Mouse (Mus musculus): ENCODE measurements around the gene D930007J09Rik. TPM values are rescaled to one million over a fixed set of nuclear protein-coding genes. Genes with fewer than 3 reads are reported as not detected.

D930007J09Rik gene
- polyA plus RNA-seq, 1 experiment, result not detected

DNA sequence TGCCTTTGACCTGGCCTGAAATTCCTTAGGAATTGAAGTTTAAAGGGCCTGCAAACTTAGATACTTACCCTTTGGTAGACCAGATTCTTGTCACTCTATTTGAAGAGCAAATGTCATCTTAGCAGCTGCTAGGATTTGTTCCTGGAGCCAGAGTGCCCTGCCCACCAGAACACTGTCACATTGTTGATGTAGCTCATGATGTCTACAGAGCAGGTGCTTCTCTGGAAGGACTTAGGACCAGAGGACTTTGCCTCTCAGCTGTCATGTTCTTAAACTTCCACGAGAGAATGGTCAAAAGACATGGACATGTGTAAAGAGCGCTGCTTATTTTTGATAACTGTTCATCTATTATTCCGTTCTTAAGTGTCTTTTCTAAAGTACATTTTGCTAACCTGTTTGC lies 16.6 kb upstream of the D930007J09Rik start:
- no peak for TF ChIP-seq USF1 (IDR thresholded peaks at IDR 0.05; ENCODE audit: low read depth)
- TF ChIP-seq FOSL1 (IDR thresholded peaks at IDR 0.05; ENCODE audit: insufficient read depth, low read length, poor library complexity, severe bottlenecking), result no peak
- TF ChIP-seq CEBPB (IDR thresholded peaks at IDR 0.05; ENCODE audit: low read depth), result no peak
- no peak for TF ChIP-seq MAX (IDR thresholded peaks at IDR 0.05)
- no peak for TF ChIP-seq CTCF (IDR thresholded peaks at IDR 0.05; ENCODE audit: control insufficient read depth, insufficient read depth, insufficient read length)
- TF ChIP-seq MYOG (IDR thresholded peaks at IDR 0.05; ENCODE audit: control insufficient read depth, extremely low read depth, insufficient read length), result no peak
- no peak for TF ChIP-seq MYOD1 (IDR thresholded peaks at IDR 0.05; ENCODE audit: control insufficient read depth, insufficient read length, low read depth)
- Histone ChIP-seq H3K79me2 (ENCODE audit: control insufficient read depth, insufficient read depth) (peaks cover 2% of the 10 kb centered on the region), H3ac (ENCODE audit: control insufficient read depth, insufficient read length, low read depth) (no peak overlapping the region), H3K4me3 (ENCODE audit: insufficient read depth, poor library complexity, severe bottlenecking) (no peak overlapping the region), H3K36me3 (ENCODE audit: control insufficient read depth, insufficient read depth) (peaks cover 72% of the 10 kb centered on the region), H3K27me3 (ENCODE audit: control insufficient read depth, insufficient read depth, insufficient read length) (no peaks in the 10 kb centered on the region), H3K79me3 (ENCODE audit: low read depth) (peaks cover under 1% of the 10 kb centered on the region)

- no peak overlapping the region for H3ac ChIP-seq (ENCODE audit: control insufficient read depth, insufficient read length, low read depth)
- peaks cover 34% of the 10 kb centered on the region for H3K79me3 ChIP-seq (ENCODE audit: low read depth)
- H3K36me3 ChIP-seq (ENCODE audit: control insufficient read depth, insufficient read depth), result peaks cover 69% of the 10 kb centered on the region
- H3K79me2 ChIP-seq (ENCODE audit: control insufficient read depth, insufficient read depth), result peaks cover 70% of the 10 kb centered on the region
- no peak for TF ChIP-seq MAX (IDR thresholded peaks at IDR 0.05)
- no peak for TF ChIP-seq MYOG (IDR thresholded peaks at IDR 0.05; ENCODE audit: control insufficient read depth, extremely low read depth, insufficient read length)
- TF ChIP-seq USF1 (IDR thresholded peaks at IDR 0.05; ENCODE audit: low read depth), result no peak
- TF ChIP-seq CEBPB (IDR thresholded peaks at IDR 0.05; ENCODE audit: low read depth), result no peak
- no peak for TF ChIP-seq CTCF (IDR thresholded peaks at IDR 0.05; ENCODE audit: control insufficient read depth, insufficient read depth, insufficient read length)
- no peak for TF ChIP-seq MYOD1 (IDR thresholded peaks at IDR 0.05; ENCODE audit: control insufficient read depth, insufficient read length, low read depth)
- no peak for TF ChIP-seq FOSL1 (IDR thresholded peaks at IDR 0.05; ENCODE audit: insufficient read depth, low read length, poor library complexity, severe bottlenecking)
- no peaks in the 10 kb centered on the region for H3K27me3 ChIP-seq (ENCODE audit: control insufficient read depth, insufficient read depth, insufficient read length)
- H3K4me3 ChIP-seq (ENCODE audit: insufficient read depth, poor library complexity, severe bottlenecking), result no peak overlapping the region
These were observed 5.0 kb upstream of the D930007J09Rik start for GRCm38 (mm10) chr13:32807624-32808023.

- Histone ChIP-seq H3K79me3 (ENCODE audit: low read depth) (peaks cover 32% of the 10 kb centered on the region), H3K79me2 (ENCODE audit: control insufficient read depth, insufficient read depth) (peaks cover 74% of the 10 kb centered on the region), H3K27me3 (ENCODE audit: control insufficient read depth, insufficient read depth, insufficient read length) (no peaks in the 10 kb centered on the region), H3K4me3 (ENCODE audit: insufficient read depth, poor library complexity, severe bottlenecking) (no peak overlapping the region), H3ac (ENCODE audit: control insufficient read depth, insufficient read length, low read depth) (no peak overlapping the region), H3K36me3 (ENCODE audit: control insufficient read depth, insufficient read depth) (peaks cover 69% of the 10 kb centered on the region)
- TF ChIP-seq CEBPB (IDR thresholded peaks at IDR 0.05; ENCODE audit: low read depth) (no peak), CTCF (IDR thresholded peaks at IDR 0.05; ENCODE audit: control insufficient read depth, insufficient read depth, insufficient read length) (no peak), MAX (IDR thresholded peaks at IDR 0.05) (no peak), MYOD1 (IDR thresholded peaks at IDR 0.05; ENCODE audit: control insufficient read depth, insufficient read length, low read depth) (no peak), MYOG (IDR thresholded peaks at IDR 0.05; ENCODE audit: control insufficient read depth, extremely low read depth, insufficient read length) (no peak), FOSL1 (IDR thresholded peaks at IDR 0.05; ENCODE audit: insufficient read depth, low read length, poor library complexity, severe bottlenecking) (no peak), USF1 (IDR thresholded peaks at IDR 0.05; ENCODE audit: low read depth) (no peak)
These were observed 4.2 kb upstream of the D930007J09Rik start for GRCm38 (mm10) chr13:32806820-32807219.

DNA sequence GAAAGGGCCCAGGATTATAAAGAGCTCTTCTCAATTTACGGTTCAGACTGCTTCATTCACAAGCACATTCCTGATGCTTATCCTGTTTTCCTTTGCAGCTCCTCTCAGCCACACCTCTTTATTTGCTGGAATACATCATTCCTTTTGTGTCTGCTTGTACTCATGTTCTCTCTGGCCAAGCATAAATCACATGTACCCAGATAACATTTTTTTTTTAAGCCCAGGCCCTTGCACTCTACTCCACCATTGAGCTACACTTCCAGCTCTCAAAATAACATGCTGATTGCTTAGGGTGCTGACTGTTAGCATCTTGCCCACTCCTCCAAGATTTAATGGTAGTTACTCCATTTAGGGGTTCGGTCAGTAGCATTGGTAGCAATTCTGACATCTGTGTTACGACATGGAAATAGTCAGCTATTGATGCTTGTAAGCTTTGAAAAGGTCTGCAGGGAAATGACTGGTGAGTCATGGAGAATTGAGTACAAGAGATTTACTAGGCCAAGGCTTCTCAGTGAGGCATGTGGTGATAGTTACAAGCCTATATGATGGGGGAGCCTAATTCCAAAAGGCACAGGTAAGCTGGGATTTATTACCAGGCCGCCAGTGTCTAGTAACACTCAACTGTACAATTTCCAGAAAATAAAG lies 1.2 kb upstream of the D930007J09Rik start:
- TF ChIP-seq FOSL1 (IDR thresholded peaks at IDR 0.05; ENCODE audit: insufficient read depth, low read length, poor library complexity, severe bottlenecking) (no peak), CEBPB (IDR thresholded peaks at IDR 0.05; ENCODE audit: low read depth) (no peak), MYOD1 (IDR thresholded peaks at IDR 0.05; ENCODE audit: control insufficient read depth, insufficient read length, low read depth) (no peak), USF1 (IDR thresholded peaks at IDR 0.05; ENCODE audit: low read depth) (no peak)
- no peak overlapping the region for H3ac ChIP-seq (ENCODE audit: control insufficient read depth, insufficient read length, low read depth)
- peaks cover 49% of the 10 kb centered on the region for H3K36me3 ChIP-seq (ENCODE audit: control insufficient read depth, insufficient read depth)
- peaks cover 56% of the 10 kb centered on the region for H3K79me2 ChIP-seq (ENCODE audit: control insufficient read depth, insufficient read depth)
- peak overlapping the region; percentile 79 for H3K4me3 ChIP-seq (ENCODE audit: insufficient read depth, poor library complexity, severe bottlenecking)
- peaks cover 30% of the 10 kb centered on the region for H3K79me3 ChIP-seq (ENCODE audit: low read depth)
- H3K27me3 ChIP-seq (ENCODE audit: control insufficient read depth, insufficient read depth, insufficient read length), result no peaks in the 10 kb centered on the region

DNA sequence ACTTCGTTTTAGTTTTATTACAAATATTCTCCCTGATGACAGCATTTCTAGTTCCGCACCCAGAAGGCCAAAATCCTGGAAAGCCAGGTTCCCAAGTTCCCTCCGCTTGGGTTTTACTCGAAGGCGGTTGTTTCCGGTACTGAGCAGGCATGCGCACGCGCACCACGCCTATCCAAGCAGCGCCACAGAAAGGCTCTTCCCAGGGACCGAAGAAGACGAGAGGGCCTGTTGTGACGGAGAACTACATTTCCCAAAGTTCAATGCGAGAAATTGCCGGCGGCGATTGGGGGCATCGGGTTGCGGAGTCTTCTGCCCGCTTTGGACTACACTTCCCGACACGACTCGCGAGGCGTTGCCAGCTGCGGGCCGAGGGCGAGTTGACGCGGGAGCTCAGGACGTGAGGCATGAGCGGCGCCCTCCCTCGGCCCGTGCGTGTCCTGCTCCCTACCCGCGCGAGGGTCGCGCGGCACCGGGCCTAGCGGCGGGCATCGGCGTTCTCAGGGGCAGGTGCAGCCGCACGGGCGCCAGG lies 892 bp downstream of the D930007J09Rik start, which contains the start of gene Wrnip1:
Wrnip1 (plus strand) TSS at position 346 of the 529 bp plus-strand sequence.
- peak within 1 kb of the TSS; percentile 78 for H3ac ChIP-seq (ENCODE audit: control insufficient read depth, insufficient read length, low read depth)
- TF ChIP-seq MYOD1 (IDR thresholded peaks at IDR 0.05; ENCODE audit: control insufficient read depth, insufficient read length, low read depth) (no peak), FOSL1 (IDR thresholded peaks at IDR 0.05; ENCODE audit: insufficient read depth, low read length, poor library complexity, severe bottlenecking) (no peak), CEBPB (IDR thresholded peaks at IDR 0.05; ENCODE audit: low read depth) (no peak), USF1 (IDR thresholded peaks at IDR 0.05; ENCODE audit: low read depth) (no peak), CTCF (IDR thresholded peaks at IDR 0.05; ENCODE audit: control insufficient read depth, insufficient read depth, insufficient read length) (peak; percentile 82), MAX (IDR thresholded peaks at IDR 0.05) (peak; percentile 52), MYOG (IDR thresholded peaks at IDR 0.05; ENCODE audit: control insufficient read depth, extremely low read depth, insufficient read length) (no peak)
- peaks cover 30% of the 10 kb centered on the region for H3K36me3 ChIP-seq (ENCODE audit: control insufficient read depth, insufficient read depth)
- H3K79me3 ChIP-seq (ENCODE audit: low read depth), result peaks cover 25% of the 10 kb centered on the region
- no peaks in the 10 kb centered on the region for H3K27me3 ChIP-seq (ENCODE audit: control insufficient read depth, insufficient read depth, insufficient read length)
- H3K79me2 ChIP-seq (ENCODE audit: control insufficient read depth, insufficient read depth), result peaks cover 36% of the 10 kb centered on the region
- H3K4me3 ChIP-seq (ENCODE audit: insufficient read depth, poor library complexity, severe bottlenecking), result peak within 1 kb of the TSS; percentile 79
